Mouse (Mus musculus) lung, postnatal 0 days (tissue): ENCODE results near the gene B4galnt3. TPM values are rescaled to one million over a fixed set of nuclear protein-coding genes. Genes with fewer than 3 reads are reported as not detected.

Experiments
- ATAC-seq: fragments of 200-750 bp; cut with Nextera tagmentation; 2 replicates; pipeline ENCODE4 v1.8.0; 2017; ENCODE audit warnings: moderate library complexity
- DNase-seq: peaks from one replicate; pipeline ENCODE4 v3.0.0-alpha.2; 2016; ENCODE audit warnings: low spot score
- H3K27ac ChIP-seq: fragments of 300-500 bp; sonication (generic); 2 replicates; pipeline ENCODE4 v1.5.1; 2014; ENCODE audit warnings: antibody characterized with exemption, mild to moderate bottlenecking, low read length, mixed read lengths
- H3K27me3 ChIP-seq: fragments of 300-500 bp; sonication (generic); replicated peaks from 2 replicates; pipeline ENCODE4 v1.6.1; 2014; ENCODE audit warnings: low read length, mixed read lengths; ENCODE audit not compliant: insufficient read depth
- H3K36me3 ChIP-seq: fragments of 300-500 bp; sonication (generic); 2 replicates; pipeline ENCODE4 v1.6.1; 2014; ENCODE audit warnings: low read length, mixed read lengths; ENCODE audit not compliant: insufficient read depth
- H3K4me1 ChIP-seq: fragments of 300-500 bp; sonication (generic); 2 replicates; pipeline ENCODE4 v1.6.1; 2014; ENCODE audit warnings: antibody characterized with exemption, low read depth, low read length, mixed read lengths; ENCODE audit not compliant: insufficient read depth
- H3K4me2 ChIP-seq: fragments of 300-500 bp; sonication (generic); replicated peaks from 2 replicates; pipeline ENCODE4 v1.6.1; 2014; ENCODE audit warnings: low read depth, mild to moderate bottlenecking, low read length, moderate library complexity, mixed read lengths
- H3K4me3 ChIP-seq: fragments of 300-500 bp; sonication (generic); 2 replicates; pipeline ENCODE4 v1.5.1; 2014; ENCODE audit warnings: low read depth, low read length
- H3K9ac ChIP-seq: fragments of 300-500 bp; sonication (generic); replicated peaks from 2 replicates; pipeline ENCODE4 v1.6.1; 2014; ENCODE audit warnings: low read depth, mild to moderate bottlenecking
- H3K9me3 ChIP-seq: fragments of 300-500 bp; sonication (generic); 2 replicates; pipeline ENCODE4 v1.6.1; 2016; ENCODE audit warnings: low read length, mixed read lengths
- CTCF ChIP-seq: IDR thresholded peaks from 2 replicates; pipeline ENCODE4 v1.5.1; 2016; ENCODE audit warnings: antibody characterized with exemption, mild to moderate bottlenecking
- EP300 ChIP-seq: IDR thresholded peaks from 2 replicates; pipeline ENCODE4 v1.6.1; 2016; ENCODE audit warnings: antibody characterized with exemption, mild to moderate bottlenecking, control low read depth
- WGBS: fragments of 180-500 bp; shearing (Covaris S2); extraction: QIAGEN DNeasy Blood & Tissue Kit; methylation state at CpG from one replicate; pipeline ENCODE4 v1.1.7; 2014; 5-methylcytosine and 5-hydroxymethylcytosine counted together
- polyA plus RNA-seq: library from polyadenylated mRNA; unstranded; fragments of >200 nt; fragmentation: Nextera tagmentation; extraction: Ambion mirVana; gene quantifications from 2 replicates; pipeline ENCODE4 v1.2.1, GENCODE M21; 2015

Gene B4galnt3
- polyA plus RNA-seq, 1 experiment from 2014 or later, result not detected

DNA sequence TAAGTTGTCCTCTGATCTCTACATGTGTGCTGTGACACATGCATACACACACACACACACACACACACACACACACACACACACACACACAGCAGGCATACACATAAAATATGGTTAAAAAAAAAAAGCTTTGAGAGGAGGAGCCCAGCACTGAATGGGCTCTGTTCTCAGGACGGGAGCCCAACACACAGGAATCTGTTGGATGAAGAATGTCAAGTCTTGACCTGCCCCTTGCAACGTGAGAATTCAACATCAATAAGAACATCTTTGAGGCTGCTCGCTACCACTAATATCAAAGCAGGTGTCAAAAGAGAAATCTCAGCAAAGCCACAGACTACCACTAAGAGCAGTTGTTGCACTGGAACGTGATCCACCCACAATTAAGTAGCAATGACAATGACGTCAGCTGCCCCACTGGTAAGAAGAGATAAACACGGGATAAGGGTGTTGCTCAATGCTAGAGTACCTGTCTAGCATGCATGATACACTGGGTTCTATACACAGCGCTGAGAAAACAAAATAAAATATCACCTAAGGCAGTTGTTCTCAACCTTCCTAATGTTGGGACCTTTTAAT is 17.4 kb downstream of the B4galnt3 start:
- no peak overlapping the region for H3K9ac ChIP-seq
- H3K4me1 ChIP-seq, result no peaks in the 10 kb centered on the region
- DNase-seq, result no peak
- no peak overlapping the region for H3K4me3 ChIP-seq
- WGBS, result 56% methylated on average over 7 of the region's 7 CpGs
- no peak overlapping the region for H3K4me2 ChIP-seq
- no peaks in the 10 kb centered on the region for H3K9me3 ChIP-seq
- TF ChIP-seq CTCF, result no peak
- TF ChIP-seq EP300, result no peak
- H3K36me3 ChIP-seq, result no peaks in the 10 kb centered on the region
- H3K27ac ChIP-seq, result no peak overlapping the region
- ATAC-seq, result no peak
- no peaks in the 10 kb centered on the region for H3K27me3 ChIP-seq

- no peaks in the 10 kb centered on the region for H3K4me1 ChIP-seq
- no peak overlapping the region for H3K4me3 ChIP-seq
- DNase-seq, result no peak
- H3K27ac ChIP-seq, result no peak overlapping the region
- peak; percentile 52 for ATAC-seq
- 34% methylated on average over 6 of the region's 6 CpGs for WGBS
- H3K36me3 ChIP-seq, result no peaks in the 10 kb centered on the region
- no peak overlapping the region for H3K9ac ChIP-seq
- H3K9me3 ChIP-seq, result no peaks in the 10 kb centered on the region
- no peak overlapping the region for H3K4me2 ChIP-seq
- TF ChIP-seq CTCF (no peak), EP300 (no peak)
- no peaks in the 10 kb centered on the region for H3K27me3 ChIP-seq
These were observed 19.1 kb downstream of the B4galnt3 start for GRCm38 (mm10) chr6:120275301-120275700.

- DNase-seq (peak; percentile 22), ATAC-seq (peak; percentile 28; the same call in 1 of the 2 replicates)
- H3K4me2 ChIP-seq, result no peak overlapping the region
- H3K9ac ChIP-seq, result no peak overlapping the region
- no peak for TF ChIP-seq EP300
- TF ChIP-seq CTCF, result no peak
- 37% methylated on average over 4 of the region's 4 CpGs for WGBS
- no peak overlapping the region for H3K4me3 ChIP-seq
- no peaks in the 10 kb centered on the region for H3K27me3 ChIP-seq
- H3K27ac ChIP-seq, result no peak overlapping the region
- H3K4me1 ChIP-seq, result no peaks in the 10 kb centered on the region
- no peaks in the 10 kb centered on the region for H3K9me3 ChIP-seq
- no peaks in the 10 kb centered on the region for H3K36me3 ChIP-seq
These were observed 19.5 kb downstream of the B4galnt3 start for GRCm38 (mm10) chr6:120274887-120275286.

DNA sequence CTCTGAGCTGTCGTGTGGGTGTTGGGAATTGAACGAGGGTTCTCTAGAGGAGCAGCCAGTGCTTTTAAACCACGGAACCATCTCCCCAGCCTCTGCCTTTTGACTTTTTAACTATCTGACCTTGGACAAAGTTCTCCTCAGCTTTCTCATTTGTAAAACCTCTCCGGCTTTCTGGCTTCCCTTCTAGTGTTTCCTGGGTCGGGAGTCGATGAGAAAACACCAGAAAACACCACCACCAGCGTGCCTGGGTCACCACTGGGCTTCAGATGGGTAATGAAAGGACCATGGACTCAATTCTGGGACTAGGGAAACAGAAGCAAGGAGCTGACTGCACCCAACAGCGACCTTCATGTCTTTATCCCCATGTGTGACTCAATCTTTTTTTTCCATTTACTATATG is 20.2 kb downstream of the B4galnt3 start:
- H3K36me3 ChIP-seq, result no peaks in the 10 kb centered on the region
- ATAC-seq (no peak), DNase-seq (no peak)
- H3K9ac ChIP-seq, result no peak overlapping the region
- no peak for TF ChIP-seq CTCF
- no peak for TF ChIP-seq EP300
- H3K27ac ChIP-seq, result no peak overlapping the region
- no peak overlapping the region for H3K4me2 ChIP-seq
- WGBS, result 69% methylated on average over 8 of the region's 8 CpGs
- H3K9me3 ChIP-seq, result no peaks in the 10 kb centered on the region
- H3K27me3 ChIP-seq, result no peaks in the 10 kb centered on the region
- no peaks in the 10 kb centered on the region for H3K4me1 ChIP-seq
- no peak overlapping the region for H3K4me3 ChIP-seq

GRCm38 (mm10) chr6:120264151-120264550 is 30.2 kb downstream of the B4galnt3 start:
- Histone ChIP-seq H3K4me2 (no peak overlapping the region), H3K36me3 (no peaks in the 10 kb centered on the region), H3K9ac (no peak overlapping the region), H3K9me3 (no peaks in the 10 kb centered on the region), H3K27ac (no peak overlapping the region), H3K4me1 (no peaks in the 10 kb centered on the region), H3K4me3 (no peak overlapping the region), H3K27me3 (no peaks in the 10 kb centered on the region)
- 20% methylated on average over 6 of the region's 6 CpGs for WGBS
- ATAC-seq (no peak), DNase-seq (peak; percentile 7)
- TF ChIP-seq CTCF (no peak), EP300 (no peak)

GRCm38 (mm10) chr6:120263608-120264007 is 30.8 kb downstream of the B4galnt3 start:
- H3K4me2 ChIP-seq, result no peak overlapping the region
- TF ChIP-seq CTCF (no peak), EP300 (no peak)
- ATAC-seq, result no peak
- H3K27me3 ChIP-seq, result no peaks in the 10 kb centered on the region
- no peak overlapping the region for H3K4me3 ChIP-seq
- no peaks in the 10 kb centered on the region for H3K36me3 ChIP-seq
- H3K27ac ChIP-seq, result no peak overlapping the region
- WGBS, result 60% methylated on average over 7 of the region's 7 CpGs
- no peak for DNase-seq
- H3K9me3 ChIP-seq, result no peaks in the 10 kb centered on the region
- H3K4me1 ChIP-seq, result no peaks in the 10 kb centered on the region
- H3K9ac ChIP-seq, result no peak overlapping the region
